Mouse (Mus musculus) lung, embryonic 15.5 days (tissue): ENCODE measurements around the gene Ndufb2. TPM values are rescaled to one million over a fixed set of nuclear protein-coding genes. Genes with fewer than 3 reads are reported as not detected.

Experiments
- ATAC-seq: fragments of 200-750 bp; cut with Nextera tagmentation; 2 replicates; pipeline ENCODE4 v1.8.0; 2017; ENCODE audit warnings: moderate number of reproducible peaks, borderline replicate concordance; ENCODE audit not compliant: low FRiP score, low TSS enrichment; ENCODE audit errors: extremely low read depth
- H3K27ac ChIP-seq: fragments of 300-500 bp; sonication (generic); 2 replicates; pipeline ENCODE4 v1.5.1; 2015; ENCODE audit warnings: moderate library complexity, mild to moderate bottlenecking, inconsistent platforms
- H3K27me3 ChIP-seq: fragments of 300-500 bp; sonication (generic); 2 replicates; pipeline ENCODE4 v1.6.1; 2015; ENCODE audit warnings: inconsistent platforms
- H3K36me3 ChIP-seq: fragments of 300-500 bp; sonication (generic); 2 replicates; pipeline ENCODE4 v1.6.1; 2015; ENCODE audit warnings: inconsistent platforms
- H3K4me1 ChIP-seq: fragments of 300-500 bp; sonication (generic); 2 replicates; pipeline ENCODE4 v1.6.1; 2015; ENCODE audit warnings: inconsistent platforms
- H3K4me2 ChIP-seq: fragments of 300-500 bp; sonication (generic); 2 replicates; pipeline ENCODE4 v1.6.1; 2015; ENCODE audit warnings: inconsistent platforms, mild to moderate bottlenecking, moderate library complexity
- H3K4me3 ChIP-seq: fragments of 300-500 bp; sonication (generic); 2 replicates; pipeline ENCODE4 v1.5.1; 2015; ENCODE audit warnings: mild to moderate bottlenecking, inconsistent platforms
- H3K9ac ChIP-seq: fragments of 300-500 bp; sonication (generic); 2 replicates; pipeline ENCODE4 v1.6.1; 2015; ENCODE audit warnings: inconsistent platforms
- H3K9me3 ChIP-seq: fragments of 300-500 bp; sonication (generic); 2 replicates; pipeline ENCODE4 v1.6.1; 2016; ENCODE audit warnings: inconsistent platforms
- WGBS: fragments of 180-500 bp; shearing (Covaris S2); methylation state at CpG from one replicate; pipeline ENCODE4 v1.1.7; 2015; 5-methylcytosine and 5-hydroxymethylcytosine counted together
- polyA plus RNA-seq: library from polyadenylated mRNA; unstranded; fragments of >200 nt; fragmentation: Nextera tagmentation; extraction: Ambion mirVana; gene quantifications from 2 replicates; pipeline ENCODE4 v1.2.1, GENCODE M21; 2015

Gene Ndufb2
- polyA plus RNA-seq, 1 experiment from 2014 or later, result 319 TPM

GRCm38 (mm10) chr6:39591481-39591880 lies 893 bp upstream of the Ndufb2 start:
- no peak for ATAC-seq
- Histone ChIP-seq H3K4me1 (peaks cover 11% of the 10 kb centered on the region), H3K27ac (no peak overlapping the region), H3K4me2 (peak overlapping the region; percentile 71; the same call in 1 of the 2 replicates), H3K9ac (no peak overlapping the region), H3K36me3 (0 out of 2 replicates have a peak, but pooled peaks cover 8% of the 10 kb centered on the region), H3K9me3 (no peaks in the 10 kb centered on the region), H3K4me3 (peak overlapping the region; percentile 92; the same call in 1 of the 2 replicates), H3K27me3 (no peaks in the 10 kb centered on the region)
- WGBS, result 94% methylated on average over 4 of the region's 4 CpGs

- Histone ChIP-seq H3K36me3 (peaks cover 49% of the 10 kb centered on the region), H3K4me1 (no peaks in the 10 kb centered on the region), H3K4me3 (no peak overlapping the region), H3K4me2 (no peak overlapping the region), H3K27ac (no peak overlapping the region), H3K9ac (no peak overlapping the region), H3K9me3 (no peaks in the 10 kb centered on the region), H3K27me3 (no peaks in the 10 kb centered on the region)
- ATAC-seq, result no peak
- 90% methylated on average over 3 of the region's 3 CpGs for WGBS
These were observed 8.5 kb downstream of the Ndufb2 start for GRCm38 (mm10) chr6:39600851-39601250.

- Histone ChIP-seq H3K4me1 (peaks cover 4% of the 10 kb centered on the region; the same call in 1 of the 2 replicates), H3K4me3 (no peak overlapping the region), H3K27ac (no peak overlapping the region), H3K9me3 (no peaks in the 10 kb centered on the region), H3K4me2 (no peak overlapping the region), H3K9ac (no peak overlapping the region), H3K27me3 (no peaks in the 10 kb centered on the region), H3K36me3 (peaks cover 49% of the 10 kb centered on the region)
- WGBS, result 80% methylated on average over 3 of the region's 3 CpGs
- ATAC-seq, result no peak
These were observed 9.5 kb downstream of the Ndufb2 start for GRCm38 (mm10) chr6:39601828-39602227.

- Histone ChIP-seq H3K4me1 (peaks cover 4% of the 10 kb centered on the region; the same call in 1 of the 2 replicates), H3K9ac (no peak overlapping the region), H3K9me3 (no peaks in the 10 kb centered on the region), H3K4me2 (no peak overlapping the region), H3K27me3 (no peaks in the 10 kb centered on the region), H3K27ac (no peak overlapping the region), H3K4me3 (no peak overlapping the region), H3K36me3 (peaks cover 32% of the 10 kb centered on the region)
- no peak for ATAC-seq
- 74% methylated on average over 5 of the region's 5 CpGs for WGBS
These were observed 12.2 kb downstream of the Ndufb2 start for GRCm38 (mm10) chr6:39604565-39604964.

- Histone ChIP-seq H3K9ac (no peak overlapping the region), H3K27ac (no peak overlapping the region), H3K4me2 (no peak overlapping the region), H3K4me3 (no peak overlapping the region), H3K4me1 (peaks cover 4% of the 10 kb centered on the region; the same call in 1 of the 2 replicates), H3K27me3 (no peaks in the 10 kb centered on the region), H3K36me3 (peaks cover 21% of the 10 kb centered on the region), H3K9me3 (no peaks in the 10 kb centered on the region)
- ATAC-seq, result no peak
- whole genome bisulfite sequencing, result 56% methylated on average over 6 of the region's 6 CpGs
These were observed 13.7 kb downstream of the Ndufb2 start for GRCm38 (mm10) chr6:39606056-39606455.

GRCm38 (mm10) chr6:39606862-39607261 lies 14.5 kb downstream of the Ndufb2 start:
- Histone ChIP-seq H3K36me3 (peaks cover 19% of the 10 kb centered on the region), H3K4me2 (no peak overlapping the region), H3K27me3 (no peaks in the 10 kb centered on the region), H3K9ac (no peak overlapping the region), H3K9me3 (no peaks in the 10 kb centered on the region), H3K4me3 (no peak overlapping the region), H3K4me1 (peaks cover 4% of the 10 kb centered on the region; the same call in 1 of the 2 replicates), H3K27ac (no peak overlapping the region)
- ATAC-seq, result no peak
- WGBS, result 59% methylated on average over 3 of the region's 3 CpGs

GRCm38 (mm10) chr6:39607365-39607764 lies 15.0 kb downstream of the Ndufb2 start:
- Histone ChIP-seq H3K9ac (no peak overlapping the region), H3K27ac (no peak overlapping the region), H3K27me3 (no peaks in the 10 kb centered on the region), H3K9me3 (no peaks in the 10 kb centered on the region), H3K4me2 (no peak overlapping the region), H3K4me3 (no peak overlapping the region), H3K36me3 (peaks cover 16% of the 10 kb centered on the region), H3K4me1 (peaks cover 4% of the 10 kb centered on the region; the same call in 1 of the 2 replicates)
- WGBS, result 58% methylated on average over 5 of the region's 5 CpGs
- no peak for ATAC-seq

GRCm38 (mm10) chr6:39610207-39610606 lies 17.8 kb downstream of the Ndufb2 start:
- Histone ChIP-seq H3K4me1 (peaks cover 4% of the 10 kb centered on the region; the same call in 1 of the 2 replicates), H3K9ac (no peak overlapping the region), H3K36me3 (peaks cover 13% of the 10 kb centered on the region), H3K27ac (no peak overlapping the region), H3K27me3 (no peaks in the 10 kb centered on the region), H3K4me2 (no peak overlapping the region), H3K9me3 (no peaks in the 10 kb centered on the region), H3K4me3 (no peak overlapping the region)
- 65% methylated on average over 2 of the region's 2 CpGs for WGBS
- no peak for ATAC-seq

- Histone ChIP-seq H3K27me3 (no peaks in the 10 kb centered on the region), H3K27ac (no peak overlapping the region), H3K4me3 (no peak overlapping the region), H3K9ac (no peak overlapping the region), H3K4me2 (no peak overlapping the region), H3K9me3 (no peaks in the 10 kb centered on the region), H3K4me1 (peaks cover under 1% of the 10 kb centered on the region; the same call in 1 of the 2 replicates), H3K36me3 (peaks cover 17% of the 10 kb centered on the region)
- no peak for ATAC-seq
- WGBS, result 90% methylated on average over 2 of the region's 2 CpGs
These were observed 18.9 kb downstream of the Ndufb2 start for GRCm38 (mm10) chr6:39611296-39611695.

Other genes starting within 250 kb of the Ndufb2 start
- gene Slc37a3, start 214.9 kb upstream of the Ndufb2 start, polyA plus RNA-seq, result 39.3 and 41.5 TPM in 2 replicates
- 4.2 and 6.3 TPM in 2 replicates for gene Rab19, start 211.4 kb upstream of the Ndufb2 start, polyA plus RNA-seq
- gene Mkrn1, start 172.1 kb upstream of the Ndufb2 start, polyA plus RNA-seq, result 66.5 and 68.5 TPM in 2 replicates
- gene Dennd2a, start 34.7 kb upstream of the Ndufb2 start, polyA plus RNA-seq, result 20.5 and 20.8 TPM in 2 replicates
- 26.6 and 28.5 TPM in 2 replicates for gene Adck2, start 18.7 kb upstream of the Ndufb2 start, polyA plus RNA-seq
- 0.85 TPM in 1 of 2 replicates, not detected in the other for gene Gm42420, start 6.8 kb upstream of the Ndufb2 start, polyA plus RNA-seq
- 15.2 and 17.3 TPM in 2 replicates for gene Braf, start 132.9 kb downstream of the Ndufb2 start, polyA plus RNA-seq
- 164 and 179 TPM in 2 replicates for gene Mrps33, start 218.4 kb downstream of the Ndufb2 start, polyA plus RNA-seq